Mouse (Mus musculus) E14TG2a.4 (cell line): ENCODE measurements around the gene Cgrrf1.

Source experiments
- CTCF ChIP-seq: conservative IDR thresholded peaks from 2 replicates; pipeline ENCODE4 v1.5.1; 2014; ENCODE audit warnings: low read length
- NANOG ChIP-seq: IDR thresholded peaks from 2 replicates; pipeline ENCODE4 v1.6.1; 2014; ENCODE audit warnings: borderline replicate concordance, low read length, mixed read lengths

DNA sequence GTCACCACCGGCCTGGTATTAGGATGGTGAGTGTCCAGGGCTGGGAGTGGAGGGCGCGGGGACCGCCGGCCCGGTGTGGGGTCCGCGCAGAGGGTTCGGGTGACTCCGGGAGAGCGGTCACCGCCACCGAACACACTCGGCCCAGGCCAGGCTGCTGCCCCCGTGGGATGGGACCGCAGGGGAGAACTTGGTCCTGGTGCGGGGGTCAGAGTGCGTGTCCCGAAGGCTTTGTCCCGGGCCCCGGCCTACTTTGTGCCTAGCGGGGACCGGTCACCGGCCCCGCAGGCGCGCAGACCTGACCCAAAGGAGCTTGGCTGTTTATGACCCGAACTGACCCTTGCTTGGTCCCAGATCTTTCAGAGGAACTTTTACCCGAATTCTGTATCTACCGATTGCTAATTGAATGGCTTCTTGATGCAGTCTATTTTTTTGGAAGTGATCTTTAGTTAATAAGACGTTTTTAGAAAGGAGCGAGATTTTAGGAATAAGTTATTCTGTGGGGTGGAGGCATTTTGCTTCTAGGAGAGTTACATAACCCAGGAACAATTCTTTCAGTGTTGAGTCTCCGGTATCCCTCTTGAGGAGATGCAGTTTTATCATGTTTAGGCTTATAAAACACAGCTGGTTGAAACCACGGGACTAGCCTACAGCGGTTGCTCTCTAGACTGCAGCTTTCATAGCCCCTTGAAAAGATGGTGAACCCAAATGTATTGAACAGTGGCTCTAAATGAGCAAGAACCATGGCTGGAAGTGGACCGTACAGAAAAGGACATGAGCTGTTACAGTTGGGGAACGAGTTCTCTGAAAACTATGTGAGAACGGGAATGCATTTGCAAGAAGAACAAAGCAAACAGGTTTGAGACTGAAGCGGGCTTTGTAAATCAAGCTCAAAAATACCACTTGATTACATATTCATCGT lies 688 bp downstream of the Cgrrf1 start:
- TF ChIP-seq CTCF (no peak), NANOG (no peak)
